Mouse (Mus musculus) liver, embryonic 15.5 days (tissue): ENCODE results near the gene Ypel3. TPM values are rescaled to one million over a fixed set of nuclear protein-coding genes. Genes with fewer than 3 reads are reported as not detected.

ENCODE experiments used
- ATAC-seq: fragments of 200-750 bp; cut with Nextera tagmentation; 2 replicates; pipeline ENCODE4 v1.8.0; 2017; ENCODE audit warnings: moderate number of reproducible peaks, mild to moderate bottlenecking, moderate library complexity; ENCODE audit not compliant: insufficient read depth
- H3K27ac ChIP-seq: fragments of 300-500 bp; sonication (generic); replicated peaks from 2 replicates; pipeline ENCODE4 v1.5.1; 2015; ENCODE audit warnings: mild to moderate bottlenecking, inconsistent platforms
- H3K27me3 ChIP-seq: fragments of 300-500 bp; sonication (generic); 2 replicates; pipeline ENCODE4 v1.6.1; 2015; ENCODE audit warnings: mild to moderate bottlenecking, inconsistent platforms
- H3K36me3 ChIP-seq: fragments of 300-500 bp; sonication (generic); replicated peaks from 2 replicates; pipeline ENCODE4 v1.6.1; 2015; ENCODE audit warnings: moderate library complexity, mild to moderate bottlenecking, inconsistent platforms
- H3K4me1 ChIP-seq: fragments of 300-500 bp; sonication (generic); replicated peaks from 2 replicates; pipeline ENCODE4 v1.6.1; 2015; ENCODE audit warnings: inconsistent platforms
- H3K4me2 ChIP-seq: fragments of 300-500 bp; sonication (generic); 2 replicates; pipeline ENCODE4 v1.6.1; 2015; ENCODE audit warnings: moderate library complexity, mild to moderate bottlenecking, inconsistent platforms
- H3K4me3 ChIP-seq: fragments of 300-500 bp; sonication (generic); replicated peaks from 2 replicates; pipeline ENCODE4 v1.5.1; 2015; ENCODE audit warnings: mild to moderate bottlenecking, inconsistent platforms
- H3K9ac ChIP-seq: fragments of 300-500 bp; sonication (generic); 2 replicates; pipeline ENCODE4 v1.6.1; 2015; ENCODE audit warnings: moderate library complexity, mild to moderate bottlenecking, inconsistent platforms
- H3K9me3 ChIP-seq: fragments of 300-500 bp; sonication (generic); replicated peaks from 2 replicates; pipeline ENCODE4 v1.6.1; 2016; ENCODE audit warnings: inconsistent platforms
- WGBS: fragments of 180-500 bp; shearing (Covaris S2); methylation state at CpG from one replicate; pipeline ENCODE4 v1.1.7; 2015; ENCODE audit warnings: mixed read lengths; ENCODE audit not compliant: insufficient replicate concordance; 5-methylcytosine and 5-hydroxymethylcytosine counted together
- polyA plus RNA-seq: library from polyadenylated mRNA; unstranded; fragments of >200 nt; fragmentation: Nextera tagmentation; extraction: Ambion mirVana; gene quantifications from 2 replicates; pipeline ENCODE4 v1.2.1, GENCODE M21; 2015

Ypel3 gene
- polyA plus RNA-seq, 1 experiment from 2014 or later: 103 TPM

DNA sequence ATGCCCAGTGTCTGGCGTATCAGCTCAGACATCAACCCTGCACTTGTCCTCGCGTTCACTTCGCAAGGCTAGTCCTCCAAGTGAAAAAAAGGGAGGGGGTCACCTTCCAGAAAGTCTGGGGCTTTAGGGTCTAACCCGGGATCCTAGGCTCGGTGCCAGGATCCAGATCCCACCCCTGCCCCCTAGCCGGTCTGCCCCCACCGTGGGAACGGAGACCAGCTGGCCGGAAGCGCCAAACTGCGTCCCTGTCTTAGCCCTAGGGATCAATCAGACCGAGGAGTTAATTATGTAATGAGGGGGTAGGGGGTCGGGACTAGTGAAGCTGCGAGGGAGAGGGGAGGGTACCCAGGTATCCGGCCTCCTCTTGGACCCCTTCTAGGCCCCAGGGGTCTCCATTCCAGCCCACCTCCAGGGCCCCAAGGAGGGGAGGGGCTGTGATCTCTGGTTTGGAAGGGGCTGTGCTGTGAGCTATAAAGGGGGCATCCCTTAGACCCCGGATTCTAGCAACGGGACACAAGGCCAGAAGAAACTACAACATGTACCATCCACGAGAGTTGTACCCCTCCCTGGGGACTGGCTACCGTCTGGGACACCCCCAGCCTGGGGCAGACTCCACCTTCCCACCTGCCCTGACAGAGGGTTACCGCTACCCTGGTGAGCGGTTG, 4.3 kb downstream of the Ypel3 start, which contains the start of gene Tbx6:
TSS of gene Tbx6 (plus strand) at position 513 of the 665 bp plus-strand sequence.
- 20% methylated on average over 22 of the region's 22 CpGs for WGBS
- Histone ChIP-seq H3K9ac (peak within 1 kb of the TSS; percentile 50), H3K27me3 (no peaks in the 10 kb centered on the region), H3K4me3 (peak within 1 kb of the TSS; percentile 55), H3K36me3 (peaks cover 50% of the 10 kb centered on the region), H3K4me2 (peak within 1 kb of the TSS; percentile 86), H3K4me1 (peaks cover 65% of the 10 kb centered on the region), H3K27ac (peak within 1 kb of the TSS; percentile 48), H3K9me3 (no peaks in the 10 kb centered on the region)
- ATAC-seq: no peak

- no peak for ATAC-seq
- Histone ChIP-seq H3K27ac (peak overlapping the region; percentile 42), H3K4me1 (peaks cover 60% of the 10 kb centered on the region), H3K9me3 (no peaks in the 10 kb centered on the region), H3K4me2 (no peak overlapping the region), H3K36me3 (peaks cover 57% of the 10 kb centered on the region), H3K27me3 (no peaks in the 10 kb centered on the region), H3K9ac (no peak overlapping the region), H3K4me3 (no peak overlapping the region)
- 56% methylated on average over 11 of the region's 11 CpGs for WGBS
Measured at GRCm38 (mm10) chr7:126781661-126782370, 5.1 kb downstream of the Ypel3 start.

DNA sequence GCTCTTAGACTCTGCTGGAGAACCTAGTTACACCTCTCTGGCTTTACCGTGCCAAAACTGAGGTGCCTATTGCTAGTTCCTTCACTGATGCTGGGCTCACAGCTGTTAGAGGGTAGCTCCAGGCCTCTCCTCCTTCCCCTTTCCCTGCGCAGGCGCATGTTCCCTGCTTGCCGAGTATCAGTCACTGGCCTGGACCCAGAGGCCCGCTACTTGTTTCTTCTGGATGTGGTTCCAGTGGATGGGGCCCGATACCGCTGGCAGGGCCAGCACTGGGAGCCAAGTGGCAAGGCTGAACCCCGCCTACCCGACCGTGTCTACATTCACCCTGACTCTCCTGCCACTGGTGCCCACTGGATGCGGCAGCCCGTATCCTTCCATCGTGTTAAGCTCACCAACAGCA, 5.9 kb downstream of the Ypel3 start:
- Histone ChIP-seq H3K36me3 (peaks cover 66% of the 10 kb centered on the region), H3K4me1 (peaks cover 51% of the 10 kb centered on the region)
- no peak for ATAC-seq

GRCm38 (mm10) chr7:126784469-126784868, 7.7 kb downstream of the Ypel3 start:
- no peak overlapping the region for H3K4me3 ChIP-seq
- no peaks in the 10 kb centered on the region for H3K9me3 ChIP-seq
- no peak for ATAC-seq
- H3K4me2 ChIP-seq: no peak overlapping the region
- H3K4me1 ChIP-seq: peaks cover 39% of the 10 kb centered on the region
- H3K27ac ChIP-seq: no peak overlapping the region
- 79% methylated on average over 7 of the region's 7 CpGs for WGBS
- H3K36me3 ChIP-seq: peaks cover 69% of the 10 kb centered on the region
- H3K27me3 ChIP-seq: no peaks in the 10 kb centered on the region
- 0 out of 2 replicates have a peak overlapping the region, but pooled peaks have one; percentile 1 for H3K9ac ChIP-seq

More for the DNA sequence above, 5.9 kb downstream of the Ypel3 start:
- Histone ChIP-seq H3K27ac (0 out of 2 replicates have a peak overlapping the region, but pooled peaks have one; percentile 42), H3K27me3 (no peaks in the 10 kb centered on the region), H3K4me3 (no peak overlapping the region), H3K9ac (no peak overlapping the region), H3K9me3 (no peaks in the 10 kb centered on the region), H3K4me2 (no peak overlapping the region)
- 77% methylated on average over 13 of the region's 13 CpGs for WGBS

- Histone ChIP-seq H3K36me3 (peaks cover 70% of the 10 kb centered on the region), H3K4me1 (peaks cover 35% of the 10 kb centered on the region), H3K9me3 (no peaks in the 10 kb centered on the region), H3K27ac (no peak overlapping the region), H3K4me2 (no peak overlapping the region), H3K27me3 (no peaks in the 10 kb centered on the region), H3K9ac (no peak overlapping the region), H3K4me3 (no peak overlapping the region)
- 76% methylated on average over 4 of the region's 4 CpGs for WGBS
- no peak for ATAC-seq
Measured at GRCm38 (mm10) chr7:126785056-126785455, 8.3 kb downstream of the Ypel3 start.

- Histone ChIP-seq H3K27ac (no peak overlapping the region), H3K27me3 (no peaks in the 10 kb centered on the region), H3K9ac (no peak overlapping the region), H3K9me3 (no peaks in the 10 kb centered on the region), H3K4me3 (no peak overlapping the region), H3K4me2 (no peak overlapping the region), H3K4me1 (peaks cover 35% of the 10 kb centered on the region), H3K36me3 (peaks cover 74% of the 10 kb centered on the region)
- WGBS: 87% methylated on average over 14 of the region's 14 CpGs
- no peak for ATAC-seq
Measured at GRCm38 (mm10) chr7:126786142-126786541, 9.4 kb downstream of the Ypel3 start.

GRCm38 (mm10) chr7:126789141-126789540, 12.4 kb downstream of the Ypel3 start:
- no peak overlapping the region for H3K9ac ChIP-seq

DNA sequence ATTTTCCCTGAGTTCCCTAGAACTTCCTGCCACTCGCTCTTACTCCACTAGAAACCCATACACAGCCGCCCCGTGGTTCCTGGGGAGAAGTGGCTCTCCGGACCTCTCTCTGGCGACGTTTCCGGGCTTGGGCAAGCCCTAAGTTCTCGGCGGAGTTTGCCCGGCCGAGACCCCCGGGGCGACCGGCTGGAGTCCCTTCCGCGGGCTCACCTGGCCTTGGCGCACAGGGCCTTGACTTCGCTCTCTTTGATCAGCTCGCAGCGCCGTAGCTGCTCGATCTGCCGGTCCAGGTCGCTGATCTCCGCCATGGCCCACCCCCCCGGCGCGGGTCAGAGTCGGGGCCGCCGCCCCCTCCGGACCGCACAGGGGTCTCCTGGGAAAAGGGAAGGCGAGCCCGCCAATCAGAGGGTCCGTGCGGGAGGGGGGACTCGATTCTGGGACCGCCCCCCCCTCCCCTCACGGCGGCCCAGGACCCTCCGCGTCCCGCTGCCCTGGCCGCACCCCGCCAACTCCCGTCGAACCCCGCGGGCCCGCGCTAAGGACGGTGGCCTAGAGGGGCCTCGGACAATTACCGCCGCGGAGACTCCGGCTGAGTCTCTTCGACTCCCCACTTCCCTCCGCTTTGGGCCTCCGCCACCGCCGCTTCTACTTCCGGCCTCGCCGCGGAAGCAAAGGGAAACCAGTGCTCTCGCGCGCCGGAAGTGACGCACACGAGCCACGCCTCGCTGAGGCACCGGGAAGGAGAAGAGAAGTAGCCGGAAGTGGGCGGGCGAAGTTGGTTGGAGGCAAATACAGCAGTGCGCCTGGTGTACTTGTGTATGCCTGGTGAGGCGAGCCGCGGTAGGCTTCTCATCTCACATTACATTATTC, 15.3 kb downstream of the Ypel3 start, which contains the start of gene Ppp4c:
TSS of gene Ppp4c (minus strand) at position 646 of the 870 bp plus-strand sequence.
- peak; percentile 87 for ATAC-seq
- WGBS: under 1% methylated on average over 81 of the region's 83 CpGs
- Histone ChIP-seq H3K4me1 (peaks cover 64% of the 10 kb centered on the region), H3K9ac (peak within 1 kb of the TSS; percentile 95), H3K4me2 (peak within 1 kb of the TSS; percentile 85), H3K4me3 (peak within 1 kb of the TSS; percentile 90), H3K27ac (peak within 1 kb of the TSS; percentile 93), H3K36me3 (peaks cover 62% of the 10 kb centered on the region), H3K9me3 (no peaks in the 10 kb centered on the region), H3K27me3 (no peaks in the 10 kb centered on the region)

More at GRCm38 (mm10) chr7:126789141-126789540, 12.4 kb downstream of the Ypel3 start:
- Histone ChIP-seq H3K27me3 (no peaks in the 10 kb centered on the region), H3K4me1 (peaks cover 36% of the 10 kb centered on the region), H3K27ac (no peak overlapping the region), H3K36me3 (peaks cover 65% of the 10 kb centered on the region), H3K9me3 (no peaks in the 10 kb centered on the region), H3K4me2 (no peak overlapping the region), H3K4me3 (no peak overlapping the region)
- 84% methylated on average over 4 of the region's 4 CpGs for WGBS
- ATAC-seq: no peak

- Histone ChIP-seq H3K9ac (peak overlapping the region; percentile 95), H3K36me3 (peaks cover 59% of the 10 kb centered on the region)
- WGBS: 20% methylated on average over 11 of the region's 11 CpGs
Measured at GRCm38 (mm10) chr7:126792721-126793443, 16.1 kb downstream of the Ypel3 start.

More at GRCm38 (mm10) chr7:126792721-126793443, 16.1 kb downstream of the Ypel3 start:
- 0 out of 2 replicates have a peak, but pooled peaks have one; percentile 2 for ATAC-seq
- Histone ChIP-seq H3K9me3 (no peaks in the 10 kb centered on the region), H3K4me3 (peak overlapping the region; percentile 90), H3K27me3 (no peaks in the 10 kb centered on the region), H3K4me2 (peak overlapping the region; percentile 85), H3K4me1 (peaks cover 71% of the 10 kb centered on the region), H3K27ac (peak overlapping the region; percentile 93)
